Mouse (Mus musculus): ENCODE measurements around the gene Ddx46. TPM values are rescaled to one million over a fixed set of nuclear protein-coding genes. Genes with fewer than 3 reads are reported as not detected.
A peak's percentile ranks its signal among the peaks of the same experiment; 100 is the strongest.
"Not testable (repeated sequence)": the region's sequence is repeated elsewhere in the genome, so short reads cannot be mapped to it uniquely, and the experiment has no call there.

Gene Ddx46
- total and polyA plus RNA-seq, 3 experiments = 38.6 to 129 (median 86.6) TPM

DNA sequence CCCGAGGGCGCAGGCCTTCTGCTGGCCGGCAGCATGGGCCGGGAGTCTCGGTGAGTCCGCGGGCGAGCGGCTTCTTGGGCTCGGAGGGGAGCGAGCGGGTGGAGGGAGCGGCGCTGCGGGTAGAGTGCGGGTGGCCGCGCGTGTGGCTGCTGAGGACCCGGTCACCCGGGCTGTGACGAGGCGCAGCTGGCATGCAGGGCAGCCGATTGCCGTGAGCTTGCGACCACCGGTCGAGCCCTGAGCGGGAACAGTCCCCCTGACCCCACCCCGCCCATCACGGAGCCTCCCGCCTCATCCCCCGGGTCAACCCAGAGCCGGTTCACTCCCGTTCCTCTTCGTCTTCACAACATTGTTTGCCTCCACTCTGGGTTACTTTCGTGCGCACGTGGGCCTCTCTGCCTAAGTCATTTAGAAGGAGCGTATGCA is 332 bp downstream of the Ddx46 start:
- ATAC-seq (ENCODE audit: extremely low read depth, insufficient number of reproducible peaks, low FRiP score, poor library complexity, severe bottlenecking) (no peak), DNase-seq (ENCODE audit: low spot score) (peak; percentile 26)
- TF ChIP-seq TAL1 (conservative IDR thresholded peaks at IDR 0.05; ENCODE audit: low read depth, low read length) = no peak
- TF ChIP-seq GATA2 (IDR thresholded peaks at IDR 0.05; ENCODE audit: borderline replicate concordance, low read depth, low read length) = no peak
- TF ChIP-seq CTCF (IDR thresholded peaks at IDR 0.05; ENCODE audit: low read depth, low read length) = no peak
- no peak for TF ChIP-seq GATA1 (IDR thresholded peaks at IDR 0.05; ENCODE audit: borderline replicate concordance, low read length)
- no peak for TF ChIP-seq POLR2AphosphoS5 (IDR thresholded peaks at IDR 0.05; ENCODE audit: insufficient replicate concordance, low read depth, low read length)
- no peaks in the 10 kb centered on the region for H3K27me3 ChIP-seq (ENCODE audit: insufficient read depth, low read length)
- H3K4me1 ChIP-seq (ENCODE audit: insufficient read depth, low read depth, low read length) = peaks cover 34% of the 10 kb centered on the region
- peaks cover 67% of the 10 kb centered on the region for H3K36me3 ChIP-seq (replicated peaks)
- H3K4me3 ChIP-seq (ENCODE audit: low read depth, low read length) = peak overlapping the region; percentile 100
- H3K9me3 ChIP-seq (replicated peaks) = no peaks in the 10 kb centered on the region

- peaks cover 70% of the 10 kb centered on the region for H3K36me3 ChIP-seq (replicated peaks)
- no peak for ATAC-seq (ENCODE audit: extremely low read depth, insufficient number of reproducible peaks, low FRiP score, poor library complexity, severe bottlenecking)
- DNase-seq (ENCODE audit: low spot score) = no peak
- no peaks in the 10 kb centered on the region for H3K9me3 ChIP-seq (replicated peaks)
- peak overlapping the region; percentile 100; the same call in 1 of the 2 replicates for H3K4me3 ChIP-seq (ENCODE audit: low read depth, low read length)
- TF ChIP-seq CTCF (IDR thresholded peaks at IDR 0.05; ENCODE audit: low read depth, low read length) (no peak), POLR2AphosphoS5 (IDR thresholded peaks at IDR 0.05; ENCODE audit: insufficient replicate concordance, low read depth, low read length) (no peak), GATA1 (IDR thresholded peaks at IDR 0.05; ENCODE audit: borderline replicate concordance, low read length) (no peak), GATA2 (IDR thresholded peaks at IDR 0.05; ENCODE audit: borderline replicate concordance, low read depth, low read length) (no peak), TAL1 (conservative IDR thresholded peaks at IDR 0.05; ENCODE audit: low read depth, low read length) (no peak)
- H3K4me1 ChIP-seq (ENCODE audit: insufficient read depth, low read depth, low read length) = peaks cover 38% of the 10 kb centered on the region
- no peaks in the 10 kb centered on the region for H3K27me3 ChIP-seq (ENCODE audit: insufficient read depth, low read length)
Observed at GRCm38 (mm10) chr13:55636185-55636983, 1.6 kb downstream of the Ddx46 start.

GRCm38 (mm10) chr13:55640480-55640879 is 5.7 kb downstream of the Ddx46 start:
- peaks cover 86% of the 10 kb centered on the region for H3K36me3 ChIP-seq (replicated peaks)
- DNase-seq (ENCODE audit: low spot score) = peak; percentile 25
- H3K4me1 ChIP-seq (ENCODE audit: insufficient read depth, low read depth, low read length) = peaks cover 41% of the 10 kb centered on the region

DNA sequence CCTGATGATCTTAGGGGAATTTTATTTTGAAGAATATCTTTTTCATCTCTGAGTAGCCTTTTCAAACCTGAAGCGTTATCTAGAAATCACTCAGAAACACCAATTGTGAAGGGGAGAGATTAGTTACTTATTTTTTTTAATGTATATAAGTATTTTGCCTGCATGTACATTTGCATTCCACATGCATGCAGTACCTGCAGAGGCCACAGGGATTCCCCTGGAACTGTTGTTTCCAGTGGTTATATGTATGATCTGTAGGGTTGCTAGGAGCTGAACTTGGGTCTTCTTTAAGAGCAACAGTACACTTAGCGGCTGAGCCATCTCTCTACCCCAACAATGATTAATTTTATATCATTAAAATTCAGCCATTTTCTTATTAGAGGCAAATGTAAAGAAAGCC is 9.7 kb downstream of the Ddx46 start:
- DNase-seq (ENCODE audit: low spot score) = no peak
- peaks cover 13% of the 10 kb centered on the region for H3K4me1 ChIP-seq (ENCODE audit: insufficient read depth, low read depth, low read length)
- H3K4me3 ChIP-seq (ENCODE audit: low read depth, low read length) = no peak overlapping the region
- H3K36me3 ChIP-seq (replicated peaks) = peaks cover 93% of the 10 kb centered on the region
- no peak for ATAC-seq (ENCODE audit: extremely low read depth, insufficient number of reproducible peaks, low FRiP score, poor library complexity, severe bottlenecking)
- TF ChIP-seq CTCF (IDR thresholded peaks at IDR 0.05; ENCODE audit: low read depth, low read length) (0 out of 2 replicates have a peak, but pooled peaks have one; percentile 11), GATA2 (IDR thresholded peaks at IDR 0.05; ENCODE audit: borderline replicate concordance, low read depth, low read length) (no peak), GATA1 (IDR thresholded peaks at IDR 0.05; ENCODE audit: borderline replicate concordance, low read length) (no peak), TAL1 (conservative IDR thresholded peaks at IDR 0.05; ENCODE audit: low read depth, low read length) (no peak), POLR2AphosphoS5 (IDR thresholded peaks at IDR 0.05; ENCODE audit: insufficient replicate concordance, low read depth, low read length) (no peak)
- no peaks in the 10 kb centered on the region for H3K27me3 ChIP-seq (ENCODE audit: insufficient read depth, low read length)
- no peaks in the 10 kb centered on the region for H3K9me3 ChIP-seq (replicated peaks)

More at GRCm38 (mm10) chr13:55640480-55640879, 5.7 kb downstream of the Ddx46 start:
- H3K27me3 ChIP-seq (ENCODE audit: insufficient read depth, low read length); H3K4me3 ChIP-seq (ENCODE audit: low read depth, low read length); ATAC-seq (ENCODE audit: extremely low read depth, insufficient number of reproducible peaks, low FRiP score, poor library complexity, severe bottlenecking); H3K9me3 ChIP-seq (replicated peaks): not testable (repeated sequence)
- TF ChIP-seq CTCF (IDR thresholded peaks at IDR 0.05; ENCODE audit: low read depth, low read length) = peak; percentile 75

- no peak overlapping the region for H3K4me3 ChIP-seq (ENCODE audit: low read depth, low read length)
- H3K4me1 ChIP-seq (ENCODE audit: insufficient read depth, low read depth, low read length) = peaks cover 3% of the 10 kb centered on the region; the same call in 1 of the 2 replicates
- ATAC-seq (ENCODE audit: extremely low read depth, insufficient number of reproducible peaks, low FRiP score, poor library complexity, severe bottlenecking) (no peak), DNase-seq (ENCODE audit: low spot score) (no peak)
- H3K9me3 ChIP-seq (replicated peaks) = no peaks in the 10 kb centered on the region
- peaks cover 100% of the 10 kb centered on the region for H3K36me3 ChIP-seq (replicated peaks)
- no peaks in the 10 kb centered on the region for H3K27me3 ChIP-seq (ENCODE audit: insufficient read depth, low read length)
- TF ChIP-seq GATA1 (IDR thresholded peaks at IDR 0.05; ENCODE audit: borderline replicate concordance, low read length) (no peak), POLR2AphosphoS5 (IDR thresholded peaks at IDR 0.05; ENCODE audit: insufficient replicate concordance, low read depth, low read length) (no peak), CTCF (IDR thresholded peaks at IDR 0.05; ENCODE audit: low read depth, low read length) (no peak), GATA2 (IDR thresholded peaks at IDR 0.05; ENCODE audit: borderline replicate concordance, low read depth, low read length) (no peak), TAL1 (conservative IDR thresholded peaks at IDR 0.05; ENCODE audit: low read depth, low read length) (no peak)
Observed at GRCm38 (mm10) chr13:55650098-55650497, 15.3 kb downstream of the Ddx46 start.

GRCm38 (mm10) chr13:55650980-55651379 is 16.2 kb downstream of the Ddx46 start:
- no peak for ATAC-seq (ENCODE audit: extremely low read depth, insufficient number of reproducible peaks, low FRiP score, poor library complexity, severe bottlenecking)
- no peaks in the 10 kb centered on the region for H3K27me3 ChIP-seq (ENCODE audit: insufficient read depth, low read length)
- H3K9me3 ChIP-seq (replicated peaks) = no peaks in the 10 kb centered on the region
- TF ChIP-seq TAL1 (conservative IDR thresholded peaks at IDR 0.05; ENCODE audit: low read depth, low read length) (no peak), GATA1 (IDR thresholded peaks at IDR 0.05; ENCODE audit: borderline replicate concordance, low read length) (no peak), GATA2 (IDR thresholded peaks at IDR 0.05; ENCODE audit: borderline replicate concordance, low read depth, low read length) (no peak), CTCF (IDR thresholded peaks at IDR 0.05; ENCODE audit: low read depth, low read length) (no peak), POLR2AphosphoS5 (IDR thresholded peaks at IDR 0.05; ENCODE audit: insufficient replicate concordance, low read depth, low read length) (no peak)
- H3K4me1 ChIP-seq (ENCODE audit: insufficient read depth, low read depth, low read length) = peaks cover 3% of the 10 kb centered on the region; the same call in 1 of the 2 replicates
- H3K4me3 ChIP-seq (ENCODE audit: low read depth, low read length) = no peak overlapping the region
- peaks cover 100% of the 10 kb centered on the region for H3K36me3 ChIP-seq (replicated peaks)
- DNase-seq (ENCODE audit: low spot score) = no peak

Measured in G1E (cell line).